Mouse (Mus musculus): ENCODE data around the gene Gm36864. TPM values are rescaled to one million over a fixed set of nuclear protein-coding genes. Genes with fewer than 3 reads are reported as not detected.
A peak's percentile ranks its signal among the peaks of the same experiment; 100 is the strongest.

Gene Gm36864
- total and polyA plus RNA-seq, 3 experiments = 0.16 TPM; not detected in 2

- DNase-seq (ENCODE audit: extremely low read depth) = no peak
- in situ Hi-C loops (cut with MboI; ENCODE audit: low pct_ligation_motif_present, low pct_unique_long_range_greater_than_20kb, low sequenced_read_pairs) = loop anchor here (5.0 to 10.0 kb wide), 3 partner anchors 86 to 384 kb away; partner anchors contain the start of genes Emc10 and Fam71e1
- Histone ChIP-seq H3K9ac (ENCODE audit: insufficient read depth, low read depth) (no peak within 1 kb of the TSS), H3K27ac (ENCODE audit: insufficient read depth, low read depth) (no peak within 1 kb of the TSS), H3K79me2 (replicated peaks; ENCODE audit: control insufficient read depth, extremely low read depth, insufficient read depth, poor library complexity, severe bottlenecking) (no peaks in the 10 kb centered on the region), H3K9me3 (replicated peaks; ENCODE audit: low read length) (no peaks in the 10 kb centered on the region), H3K4me1 (ENCODE audit: control insufficient read depth in 1 of 2, insufficient read depth in 2 of 2) (peaks cover 0 to 5% of the 10 kb centered on the region in 2 experiments; a peak in 2 of 4 replicates), H3K36me3 (replicated peaks in 1 of 2; ENCODE audit: control insufficient read depth in 1 of 2, insufficient read depth in 1 of 2, low read length in 1 of 2) (no peaks in the 10 kb centered on the region), H3K4me2 (ENCODE audit: insufficient read depth, low read depth, poor library complexity, severe bottlenecking) (no peak within 1 kb of the TSS), H3K4me3 (replicated peaks in 1 of 3; ENCODE audit: low read depth in 2 of 3, low read length in 2 of 3, poor library complexity in 1 of 3) (no peak within 1 kb of the TSS), H3K27me3 (replicated peaks) (peaks cover 21% of the 10 kb centered on the region)
- no peak for TF ChIP-seq CTCF (conservative IDR thresholded peaks at IDR 0.05 in 1 of 2, IDR thresholded peaks at IDR 0.05 in 1 of 2; ENCODE audit: low read depth in 2 of 2, low read length in 2 of 2)
- no peak for TF ChIP-seq ELF1 (IDR thresholded peaks at IDR 0.05; ENCODE audit: low read depth, low read length)
- TF ChIP-seq IRF4 (IDR thresholded peaks at IDR 0.05; ENCODE audit: low read depth, low read length) = no peak
- no peak for TF ChIP-seq POLR2AphosphoS2 (IDR thresholded peaks at IDR 0.05; ENCODE audit: low read depth, low read length)
- TF ChIP-seq MXI1 (IDR thresholded peaks at IDR 0.05; ENCODE audit: low read depth, low read length) = no peak
- no peak for TF ChIP-seq CHD2 (IDR thresholded peaks at IDR 0.05; ENCODE audit: low read length)
- TF ChIP-seq E2F4 (IDR thresholded peaks at IDR 0.05; ENCODE audit: insufficient replicate concordance, low read depth, low read length) = no peak
- TF ChIP-seq GABPA (IDR thresholded peaks at IDR 0.05; ENCODE audit: insufficient replicate concordance, low read depth, low read length) = no peak
- no peak for TF ChIP-seq NRF1 (IDR thresholded peaks at IDR 0.05; ENCODE audit: low read depth, low read length)
- TF ChIP-seq TBP (conservative IDR thresholded peaks at IDR 0.05; ENCODE audit: low read depth, low read length) = no peak
- TF ChIP-seq ZC3H11A (IDR thresholded peaks at IDR 0.05; ENCODE audit: low read depth, low read length) = no peak
- TF ChIP-seq RCOR1 (conservative IDR thresholded peaks at IDR 0.05; ENCODE audit: low read depth, low read length) = no peak
- no peak for TF ChIP-seq ETS1 (conservative IDR thresholded peaks at IDR 0.05; ENCODE audit: low read depth, low read length)
- TF ChIP-seq UBTF (IDR thresholded peaks at IDR 0.05; ENCODE audit: low read depth, low read length) = no peak
- no peak for TF ChIP-seq MAX (IDR thresholded peaks at IDR 0.05; ENCODE audit: low read length)
- no peak for TF ChIP-seq MEF2A (IDR thresholded peaks at IDR 0.05; ENCODE audit: borderline replicate concordance, low read depth, low read length)
- no peak for TF ChIP-seq CHD1 (IDR thresholded peaks at IDR 0.05; ENCODE audit: low read depth, low read length)
- TF ChIP-seq ZMIZ1 (IDR thresholded peaks at IDR 0.05; ENCODE audit: low read depth, low read length) = no peak
- dilution Hi-C loops (cut with MboI; ENCODE audit: extremely low pct_ligation_motif_present, extremely low pct_unique_long_range_greater_than_20kb, low sequenced_read_pairs) = no loop called here
These were observed 25.2 kb downstream of the Gm36864 start, which contains the start of gene Gm15517 for GRCm38 (mm10) chr7:44261147-44261546. Gene Gm15517 (plus strand): TSS chr7:44261447.

- Histone ChIP-seq H3K79me2 (replicated peaks; ENCODE audit: control insufficient read depth, extremely low read depth, insufficient read depth, poor library complexity, severe bottlenecking) (no peaks in the 10 kb centered on the region), H3K27ac (ENCODE audit: insufficient read depth, low read depth) (no peak overlapping the region), H3K36me3 (replicated peaks in 1 of 2; ENCODE audit: control insufficient read depth in 1 of 2, insufficient read depth in 1 of 2, low read length in 1 of 2) (no peaks in the 10 kb centered on the region), H3K4me2 (ENCODE audit: insufficient read depth, low read depth, poor library complexity, severe bottlenecking) (peak overlapping the region; percentile 33), H3K4me3 (replicated peaks in 1 of 3; ENCODE audit: low read depth in 2 of 3, low read length in 2 of 3, poor library complexity in 1 of 3) (no peak overlapping the region), H3K27me3 (replicated peaks) (peaks cover 33% of the 10 kb centered on the region), H3K4me1 (ENCODE audit: control insufficient read depth in 1 of 2, insufficient read depth in 2 of 2) (peaks cover 0 to 5% of the 10 kb centered on the region in 2 experiments; a peak in 2 of 4 replicates), H3K9ac (ENCODE audit: insufficient read depth, low read depth) (no peak overlapping the region), H3K9me3 (replicated peaks; ENCODE audit: low read length) (no peaks in the 10 kb centered on the region)
- dilution Hi-C loops (cut with MboI; ENCODE audit: extremely low pct_ligation_motif_present, extremely low pct_unique_long_range_greater_than_20kb, low sequenced_read_pairs) (no loop called here), in situ Hi-C loops (cut with MboI; ENCODE audit: low pct_ligation_motif_present, low pct_unique_long_range_greater_than_20kb, low sequenced_read_pairs) (loop anchor here (5.0 to 10.0 kb wide), 3 partner anchors 84 to 382 kb away; partner anchors contain the start of genes Emc10 and Fam71e1)
- peak; percentile 92 for DNase-seq (ENCODE audit: extremely low read depth)
- TF ChIP-seq MXI1 (IDR thresholded peaks at IDR 0.05; ENCODE audit: low read depth, low read length) (no peak), NELFE (IDR thresholded peaks at IDR 0.05; ENCODE audit: low read depth, low read length) (peak; percentile 75; the same call in 1 of the 2 replicates), ZMIZ1 (IDR thresholded peaks at IDR 0.05; ENCODE audit: low read depth, low read length) (no peak), SMC3 (IDR thresholded peaks at IDR 0.05; ENCODE audit: low read depth, low read length) (peak; percentile 93), CHD1 (IDR thresholded peaks at IDR 0.05; ENCODE audit: low read depth, low read length) (no peak), PAX5 (IDR thresholded peaks at IDR 0.05; ENCODE audit: low read length) (no peak), USF1 (IDR thresholded peaks at IDR 0.05; ENCODE audit: low read depth, low read length) (no peak), CHD2 (IDR thresholded peaks at IDR 0.05; ENCODE audit: low read length) (no peak), ZNF384 (IDR thresholded peaks at IDR 0.05; ENCODE audit: low read depth, low read length) (peak; percentile 80), TCF12 (IDR thresholded peaks at IDR 0.05; ENCODE audit: low read depth, low read length) (0 out of 2 replicates have a peak, but pooled peaks have one; percentile 36), E2F4 (IDR thresholded peaks at IDR 0.05; ENCODE audit: insufficient replicate concordance, low read depth, low read length) (peak; percentile 38; the same call in 1 of the 2 replicates), USF2 (conservative IDR thresholded peaks at IDR 0.05; ENCODE audit: low read depth, low read length) (no peak), TBP (conservative IDR thresholded peaks at IDR 0.05; ENCODE audit: low read depth, low read length) (no peak), ELF1 (IDR thresholded peaks at IDR 0.05; ENCODE audit: low read depth, low read length) (peak; percentile 44; the same call in 1 of the 2 replicates), ZC3H11A (IDR thresholded peaks at IDR 0.05; ENCODE audit: low read depth, low read length) (peak; percentile 90), JUN (IDR thresholded peaks at IDR 0.05; ENCODE audit: insufficient read depth, low read depth, low read length) (no peak), CTCF (conservative IDR thresholded peaks at IDR 0.05 in 1 of 2, IDR thresholded peaks at IDR 0.05 in 1 of 2; ENCODE audit: low read depth in 2 of 2, low read length in 2 of 2) (peak; percentile 88 to 99), ZKSCAN1 (IDR thresholded peaks at IDR 0.05; ENCODE audit: borderline replicate concordance, low read depth, low read length) (no peak), MEF2A (IDR thresholded peaks at IDR 0.05; ENCODE audit: borderline replicate concordance, low read depth, low read length) (peak; percentile 72; the same call in 1 of the 2 replicates)
These were observed 27.0 kb downstream of the Gm36864 start for GRCm38 (mm10) chr7:44262791-44263643.
